Mouse (Mus musculus): ENCODE measurements around the gene Ankrd66.
A peak's percentile ranks its signal among the peaks of the same experiment; 100 is the strongest.

Gene Ankrd66

DNA sequence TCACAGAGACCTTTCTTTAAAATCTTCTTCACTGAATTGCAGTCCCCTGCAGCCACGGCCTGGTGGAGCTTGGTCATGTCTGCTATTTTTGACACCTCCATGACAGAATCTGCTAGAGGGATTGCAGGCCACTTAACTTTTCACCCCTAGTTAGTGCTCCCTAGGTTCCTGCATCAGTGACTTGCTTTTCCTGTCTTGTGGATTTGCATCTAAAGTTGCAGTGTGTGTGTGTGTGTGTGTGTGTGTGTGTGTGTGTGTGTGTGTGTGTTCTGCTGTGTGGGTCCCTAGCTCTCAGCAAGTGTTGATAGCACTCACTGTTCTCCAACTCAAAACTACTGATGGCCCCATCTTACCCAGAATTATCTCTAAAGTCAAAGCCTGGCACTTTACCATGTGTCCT, at the start of gene Ankrd66:
Ankrd66 (minus strand) TSS at position 101 of the 400 bp plus-strand sequence.
- no peak for DNase-seq (ENCODE audit: extremely low spot score, low spot score)

DNA sequence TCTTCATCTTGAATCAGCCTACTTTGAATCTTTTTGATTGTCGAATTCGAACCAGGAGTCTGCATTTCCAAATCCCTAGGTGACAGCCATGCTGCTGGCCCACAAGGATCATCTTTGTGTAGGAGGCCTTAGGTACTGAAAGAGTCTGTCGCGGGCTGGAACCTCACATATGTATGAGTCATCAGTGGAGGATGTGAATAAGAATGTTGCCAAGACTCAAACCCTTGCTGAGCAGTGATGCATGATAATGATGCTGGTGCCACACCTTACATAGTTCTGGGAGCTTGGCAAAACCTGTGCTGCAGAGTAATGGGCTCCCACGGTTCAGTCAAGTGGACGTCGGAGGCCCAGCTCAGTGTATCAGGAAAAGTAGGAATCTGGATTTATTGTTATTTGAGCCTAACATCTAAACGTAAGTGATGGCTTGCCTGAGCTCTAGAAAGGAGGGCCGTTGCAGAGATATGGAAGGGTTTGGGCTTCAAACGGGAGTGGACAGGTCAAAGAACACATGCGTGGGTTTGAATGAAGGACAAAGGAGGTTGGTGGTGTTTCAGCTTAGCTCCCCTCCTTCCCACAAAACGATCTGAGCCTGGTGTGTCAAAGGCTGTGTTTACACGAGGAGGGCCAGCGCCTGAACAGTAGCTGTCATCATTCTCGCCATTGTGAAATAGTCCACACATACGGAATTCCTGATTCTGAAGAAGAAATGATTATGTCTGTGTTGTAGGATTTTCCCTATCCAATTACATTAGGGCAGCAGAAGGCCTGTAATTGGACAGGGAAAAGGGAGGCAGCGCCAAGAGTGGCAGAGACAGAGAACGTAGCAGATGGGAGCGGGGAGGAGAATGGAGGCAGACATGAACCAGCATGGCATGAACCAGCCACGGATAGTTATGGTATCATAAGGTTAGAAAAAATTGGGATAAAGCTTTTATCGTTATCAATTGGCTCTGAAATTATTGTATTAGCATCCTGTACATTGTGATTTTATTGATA, 49.2 kb upstream of the Ankrd66 start:
- DNase-seq (ENCODE audit: extremely low spot score, low spot score), result no peak

DNA sequence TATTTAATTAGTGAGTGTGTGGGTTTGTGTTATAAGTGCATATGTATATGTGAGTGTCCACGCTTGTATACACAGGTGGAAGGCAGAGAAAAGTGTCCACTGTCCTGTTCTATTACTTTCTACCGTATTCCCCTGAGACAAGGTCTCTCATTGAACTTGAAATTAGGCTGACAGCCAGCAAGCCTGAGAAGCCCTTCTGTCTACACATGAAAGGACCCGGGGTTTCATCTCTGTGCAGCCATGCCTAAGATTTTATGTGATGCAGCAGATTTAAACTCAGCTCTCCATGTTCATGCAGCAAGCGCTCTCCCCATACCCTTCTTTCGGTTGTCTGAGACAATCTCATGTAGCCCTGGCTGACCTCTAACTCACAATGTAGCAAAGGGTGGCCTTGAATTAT, 47.1 kb upstream of the Ankrd66 start:
- no peak for DNase-seq (ENCODE audit: extremely low spot score, low spot score)

DNA sequence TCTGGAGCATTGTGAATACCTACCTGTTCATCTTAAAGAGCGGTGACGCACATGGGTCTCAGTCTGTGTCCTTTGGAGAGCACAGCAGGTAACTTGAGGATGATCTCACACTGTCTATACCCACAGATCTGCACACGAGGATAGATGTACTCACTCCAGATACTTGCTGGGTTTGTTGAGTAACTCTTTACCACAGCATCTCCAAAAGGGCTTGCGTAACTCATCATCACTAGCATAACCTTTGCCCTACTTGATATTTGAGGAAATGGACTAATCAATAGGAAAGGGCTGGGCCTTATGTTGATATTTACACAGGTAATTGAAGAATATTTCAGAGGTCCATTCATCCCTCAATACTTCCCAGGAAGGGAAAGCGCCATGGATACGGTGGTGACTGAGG, 46.3 kb upstream of the Ankrd66 start:
- no peak for DNase-seq (ENCODE audit: extremely low spot score, low spot score)

DNA sequence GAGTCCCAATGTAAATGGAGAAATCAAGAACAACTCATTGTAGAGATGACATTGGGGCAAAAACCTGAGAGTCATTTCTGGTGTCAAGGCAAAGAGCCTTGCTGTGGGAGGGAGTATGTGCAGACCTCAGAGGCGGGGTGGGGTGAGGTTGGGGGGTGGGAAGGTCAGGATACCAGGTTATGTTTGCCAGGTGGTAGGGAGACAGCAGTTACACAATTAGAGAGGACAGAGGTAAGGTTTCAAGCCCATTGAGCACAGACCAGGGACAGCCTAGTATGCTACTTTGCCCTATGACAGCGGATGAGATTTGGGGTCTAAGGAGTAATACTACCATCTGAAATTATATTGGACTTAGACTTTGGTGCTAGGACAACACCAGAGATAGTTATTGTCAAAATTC, 43.8 kb upstream of the Ankrd66 start:
- DNase-seq (ENCODE audit: extremely low spot score, low spot score), result no peak

DNA sequence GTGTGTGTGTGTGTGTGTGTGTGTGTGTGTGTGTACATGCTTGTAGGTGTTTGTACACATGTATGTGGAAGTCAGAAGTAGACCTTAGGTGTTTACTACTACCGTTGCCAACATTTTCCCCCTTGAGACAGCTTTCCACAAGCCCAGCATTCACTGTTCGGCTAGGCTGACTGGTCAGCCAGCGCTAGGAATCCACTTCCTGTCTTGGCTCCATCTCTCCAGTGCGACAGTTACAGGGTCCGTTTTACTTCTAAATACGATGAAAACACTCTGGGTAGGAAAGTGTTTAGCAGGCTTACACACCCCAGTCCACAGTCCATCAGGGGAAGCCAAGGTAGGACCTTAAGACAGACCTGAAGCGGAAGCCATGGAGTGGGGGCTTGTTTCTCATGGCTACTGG, 41.3 kb upstream of the Ankrd66 start:
- DNase-seq (ENCODE audit: extremely low spot score, low spot score), result no peak

DNA sequence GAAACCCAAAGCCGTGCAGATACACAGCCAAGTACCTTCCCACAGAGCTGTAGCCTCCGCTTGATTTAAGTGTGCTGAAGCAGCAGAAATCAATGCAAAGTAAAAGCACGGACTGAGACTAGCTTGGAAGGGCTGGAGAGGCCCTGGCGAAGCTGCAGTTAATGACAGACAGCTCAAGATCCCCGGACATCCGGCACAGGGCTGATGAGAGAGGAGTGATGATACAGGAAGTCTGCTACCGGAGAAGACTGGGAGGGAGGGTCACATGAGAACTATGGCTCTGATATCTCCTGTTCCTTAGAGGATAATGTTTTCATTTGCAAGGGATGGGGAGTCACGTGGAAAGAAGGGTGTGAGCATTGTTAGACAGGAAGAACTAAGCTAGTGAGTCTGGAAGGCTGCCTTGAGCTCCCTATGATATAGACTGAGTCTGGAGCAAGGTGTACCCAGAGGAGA, 37.6 kb upstream of the Ankrd66 start:
- DNase-seq (ENCODE audit: extremely low spot score, low spot score), result peak; percentile 36

DNA sequence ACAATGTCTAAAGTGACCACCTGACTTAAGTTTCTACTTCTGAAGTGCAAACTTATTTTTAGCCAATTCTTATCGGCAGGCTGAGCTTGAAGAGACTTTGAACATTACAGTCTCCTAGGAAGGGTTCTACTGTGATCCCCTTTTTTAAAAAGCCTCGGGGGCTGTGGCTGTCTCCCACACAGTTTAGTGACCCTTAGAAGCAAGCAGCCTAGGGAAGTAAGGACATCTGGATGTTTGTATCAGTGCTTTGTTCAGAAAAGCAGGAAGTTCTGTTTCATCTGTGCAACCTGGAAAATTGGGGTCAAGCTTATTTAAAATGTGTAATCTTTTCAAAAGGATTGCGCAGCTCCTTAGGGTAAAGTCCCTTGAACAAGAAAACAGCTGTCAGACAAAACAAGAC, 37.0 kb upstream of the Ankrd66 start:
- no peak for DNase-seq (ENCODE audit: extremely low spot score, low spot score)

DNA sequence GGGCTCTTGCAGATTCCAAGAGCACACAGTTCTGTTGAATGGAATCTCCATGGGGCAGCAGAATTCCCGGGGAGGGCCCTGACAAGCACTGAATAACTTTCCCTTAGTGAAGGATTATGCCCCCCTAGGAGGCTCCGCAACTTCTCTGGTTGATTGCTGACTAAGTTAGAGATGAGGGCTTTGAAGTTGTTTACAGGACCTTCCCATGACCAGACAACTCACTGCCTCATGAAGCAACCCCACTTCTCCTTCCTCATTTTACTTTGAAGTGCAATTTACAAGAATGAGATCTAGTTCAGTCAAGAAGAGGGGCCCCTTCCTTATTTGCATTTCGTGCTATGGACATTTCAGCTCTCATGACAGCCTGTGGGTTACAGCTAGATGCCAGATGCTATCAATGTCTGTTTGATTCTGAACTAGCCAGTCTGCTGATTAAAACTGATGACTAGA, 30.2 kb upstream of the Ankrd66 start:
- no peak for DNase-seq (ENCODE audit: extremely low spot score, low spot score)

DNA sequence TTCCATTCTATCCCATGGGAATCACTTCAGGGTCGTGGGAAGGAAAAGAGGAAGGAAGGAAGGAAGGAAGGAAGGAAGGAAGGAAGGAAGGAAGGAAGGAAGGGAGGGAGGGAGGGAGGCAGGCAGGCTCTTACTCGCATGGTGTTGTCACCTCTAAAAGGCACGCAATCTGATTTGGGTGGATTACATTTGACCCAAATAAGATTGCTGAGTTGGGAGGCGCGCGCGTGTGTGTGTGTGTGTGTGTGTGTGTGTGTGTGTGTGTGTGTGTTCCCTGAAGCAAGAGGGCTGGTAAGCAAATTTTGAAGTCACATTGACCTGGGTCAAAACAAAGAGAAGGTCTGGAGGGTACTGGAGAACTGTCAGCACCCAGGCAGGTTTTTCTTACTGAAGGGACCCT, 25.8 kb upstream of the Ankrd66 start:
- DNase-seq (ENCODE audit: extremely low spot score, low spot score), result no peak

DNA sequence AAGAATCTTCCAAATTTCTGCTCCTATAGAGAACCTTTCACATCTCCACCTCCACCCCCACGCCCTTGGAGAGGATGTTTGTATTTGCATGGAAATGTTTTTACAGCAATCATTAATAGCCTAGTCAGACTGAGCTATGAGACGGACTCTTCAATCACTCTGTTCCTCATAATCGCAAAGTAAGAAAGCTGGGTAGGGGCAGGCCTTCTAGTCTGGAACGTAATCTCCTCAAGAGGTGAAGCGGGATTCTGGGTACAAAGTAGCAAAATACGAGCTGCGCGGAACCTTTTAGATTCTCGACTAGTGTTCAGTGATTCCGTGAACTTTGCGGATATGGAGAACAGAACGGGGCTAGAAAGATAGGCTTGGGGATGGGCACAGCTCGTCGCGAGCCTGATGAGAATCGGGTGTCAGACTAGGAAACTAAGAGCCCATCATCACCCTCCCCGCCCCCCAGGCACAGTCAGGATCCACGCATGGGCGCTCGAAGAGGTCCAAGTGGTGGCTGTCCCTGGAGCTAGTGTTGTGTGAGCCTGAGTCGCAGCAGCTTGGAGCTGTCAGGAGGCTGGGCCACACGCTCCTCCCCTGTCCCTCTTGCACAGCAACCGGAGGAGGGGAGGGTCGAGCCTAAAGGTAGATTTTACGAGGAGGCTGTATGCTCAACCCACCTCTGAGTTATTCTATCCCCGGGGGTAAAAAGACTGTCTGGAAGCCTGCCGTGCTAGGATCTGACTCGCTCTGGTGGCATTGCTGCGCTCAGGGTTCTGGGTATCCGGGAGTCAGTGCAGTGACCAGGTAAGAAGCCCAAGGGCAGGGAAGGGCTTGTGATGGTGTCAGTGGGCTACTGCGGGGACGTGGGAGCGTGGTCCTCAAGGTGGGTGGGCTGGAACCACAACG, 24.8 kb upstream of the Ankrd66 start, which contains the start of gene Pla2g7:
Pla2g7 (plus strand) TSS at position 107 of the 897 bp plus-strand sequence.
- DNase-seq (ENCODE audit: extremely low spot score, low spot score), result peak; percentile 63

DNA sequence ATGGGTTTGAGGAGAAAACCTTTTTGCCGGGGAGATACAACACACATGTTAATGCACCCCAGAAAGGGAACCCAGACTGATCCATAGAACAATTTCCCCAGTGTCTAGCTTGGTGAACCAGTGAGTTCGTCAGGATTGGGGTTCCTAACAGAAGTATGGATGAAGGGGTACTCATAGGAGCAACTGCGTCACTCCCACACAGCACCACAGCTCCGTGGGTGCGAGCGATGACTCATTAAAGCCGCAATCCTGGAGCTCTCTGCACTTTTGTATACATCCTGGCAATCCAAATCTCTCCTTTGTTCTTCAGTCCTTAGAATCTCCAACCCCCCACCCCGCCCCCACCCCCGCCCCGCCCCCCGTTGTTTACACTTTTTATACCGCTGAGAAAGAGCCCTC, 24.2 kb upstream of the Ankrd66 start:
- no peak for DNase-seq (ENCODE audit: extremely low spot score, low spot score)

DNA sequence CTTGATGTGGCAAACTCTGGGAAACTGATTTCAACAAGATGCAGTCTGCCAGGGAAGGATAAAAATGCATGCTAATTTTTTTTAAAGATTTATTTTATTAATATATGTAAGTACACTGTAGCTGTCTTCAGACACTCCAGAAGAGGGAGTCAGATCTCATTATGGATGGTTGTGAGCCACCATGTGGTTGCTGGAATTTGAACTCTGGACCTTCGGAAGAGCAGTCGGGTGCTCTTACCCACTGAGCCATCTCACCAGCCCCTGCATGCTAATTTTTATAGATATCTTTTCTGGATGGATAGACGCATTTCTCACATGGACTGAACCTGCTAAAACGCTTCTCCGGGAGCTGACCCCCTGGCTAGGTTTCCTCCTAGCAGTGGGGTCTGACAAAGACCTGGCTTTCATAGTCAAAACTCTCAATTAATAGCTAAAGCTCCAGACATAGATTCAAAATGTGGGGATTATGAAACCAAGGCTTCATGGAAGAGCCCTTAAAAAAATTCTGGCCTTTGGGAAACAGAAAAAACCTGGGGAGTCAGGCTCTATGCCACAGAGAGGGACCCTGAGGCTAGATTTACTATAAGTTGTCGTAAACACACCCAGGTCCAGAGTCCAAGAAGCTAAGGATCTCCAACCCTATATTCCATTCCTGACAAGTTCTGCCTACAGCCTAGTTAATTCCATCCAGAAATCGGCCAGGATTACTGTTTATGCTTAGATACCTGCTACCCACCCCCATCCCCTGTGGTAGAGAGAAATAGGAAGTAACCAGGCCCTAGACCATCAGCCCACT, 20.0 kb upstream of the Ankrd66 start:
- DNase-seq (ENCODE audit: extremely low spot score, low spot score), result no peak

DNA sequence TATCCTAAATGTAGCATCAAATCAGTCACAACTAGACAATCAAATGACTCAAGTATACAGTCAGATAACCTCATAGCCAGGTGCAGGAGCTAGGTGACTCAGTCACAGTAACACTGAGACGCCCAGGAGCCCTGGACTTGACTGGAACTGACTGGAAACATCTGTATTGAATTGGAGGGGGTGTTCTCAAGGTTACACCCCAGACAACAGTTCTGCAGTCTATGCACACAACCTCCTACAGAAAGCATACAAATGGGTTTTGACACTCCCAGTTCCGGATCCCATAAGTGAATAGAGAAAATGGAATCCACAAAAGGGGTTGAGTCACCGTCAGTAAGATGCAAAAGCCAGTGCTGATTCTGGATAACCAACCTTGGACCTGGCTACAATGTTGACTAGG, 15.2 kb upstream of the Ankrd66 start:
- no peak for DNase-seq (ENCODE audit: extremely low spot score, low spot score)

DNA sequence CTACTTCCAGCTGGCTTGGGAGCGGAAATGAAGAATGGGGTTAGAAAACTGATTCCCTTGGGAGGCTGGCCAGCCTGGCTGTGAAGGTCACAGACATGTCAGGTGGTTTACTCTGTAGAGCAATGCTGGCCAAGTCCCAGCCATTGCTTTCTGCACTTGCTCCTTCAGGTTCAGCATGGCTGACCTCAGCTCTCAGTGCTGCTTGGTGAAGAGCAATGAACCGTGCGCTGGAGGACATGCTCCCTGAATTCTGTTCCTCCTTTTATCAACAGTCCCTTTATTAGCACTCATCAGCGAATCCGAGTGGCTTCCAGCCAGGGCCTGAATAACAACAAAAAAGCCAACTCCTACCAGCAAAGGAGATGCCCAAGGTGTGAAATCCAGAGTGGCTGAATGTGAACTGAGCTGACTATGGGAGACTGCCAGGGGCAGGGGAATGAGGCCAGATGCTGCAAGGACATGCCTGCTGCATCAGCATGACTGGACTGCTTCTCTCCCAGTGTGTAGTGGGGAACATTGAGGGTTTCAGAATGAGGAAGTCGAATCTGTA, 14.2 kb upstream of the Ankrd66 start:
- DNase-seq (ENCODE audit: extremely low spot score, low spot score), result no peak

DNA sequence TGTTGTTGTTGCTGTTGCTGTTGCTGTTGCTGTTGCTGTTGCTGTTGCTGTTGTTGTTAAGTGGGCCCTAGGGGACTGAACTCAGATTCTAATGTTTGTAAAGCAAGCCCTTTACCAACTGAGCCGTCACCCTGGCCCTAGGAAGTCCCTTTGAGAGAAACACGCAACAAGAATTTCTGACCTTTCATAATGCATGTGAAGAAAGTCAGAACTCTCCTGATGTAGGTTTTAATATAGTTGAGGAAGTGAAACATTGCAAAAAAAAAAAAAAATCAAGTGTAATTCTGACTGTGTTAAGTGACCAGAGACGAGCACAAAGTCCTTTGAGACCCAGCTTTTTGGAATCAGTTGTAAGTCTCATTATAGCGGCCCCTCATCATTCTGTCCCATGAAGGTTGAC, 13.7 kb upstream of the Ankrd66 start:
- DNase-seq (ENCODE audit: extremely low spot score, low spot score), result no peak

DNA sequence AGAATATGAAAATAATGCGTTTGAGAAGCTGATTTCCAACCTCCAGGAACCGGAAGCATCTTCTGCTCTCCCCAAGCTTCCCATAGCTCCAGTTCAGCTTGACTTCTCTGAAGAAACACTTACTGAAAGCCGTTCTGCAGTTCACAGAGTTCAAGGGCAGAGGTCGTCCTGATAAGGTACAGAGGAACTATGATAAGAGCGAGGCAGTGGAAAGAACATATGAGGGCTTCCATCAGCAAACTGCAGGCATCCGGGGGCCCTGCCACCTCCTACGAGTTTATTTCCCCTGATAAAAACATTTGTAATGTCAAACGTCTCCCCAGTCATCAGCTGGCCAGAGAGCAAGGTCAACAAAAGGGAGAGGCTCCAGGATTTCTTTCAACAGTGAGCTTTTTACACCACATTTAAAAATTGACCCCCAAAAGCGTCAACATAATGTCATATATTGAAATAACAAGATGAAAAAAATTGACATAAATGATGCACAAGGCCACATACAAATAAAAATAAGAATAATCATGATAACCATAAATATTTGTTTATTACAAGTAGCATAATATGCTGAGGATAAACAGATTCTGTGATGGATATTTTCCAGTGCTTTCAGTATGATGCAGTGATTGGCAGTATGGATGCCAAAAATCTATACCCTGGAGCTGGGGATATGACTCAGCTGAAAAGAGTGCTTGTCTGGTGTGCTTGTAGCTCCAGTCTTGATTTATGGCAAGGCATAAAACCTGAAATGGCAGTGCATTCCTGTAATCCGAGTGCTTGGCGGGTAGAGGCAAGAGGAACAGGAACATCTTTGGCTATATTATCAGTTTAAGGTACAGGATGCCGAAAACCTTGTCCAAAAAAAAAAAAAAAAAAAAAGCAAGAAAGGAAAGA, 11.3 kb upstream of the Ankrd66 start:
- no peak for DNase-seq (ENCODE audit: extremely low spot score, low spot score)

DNA sequence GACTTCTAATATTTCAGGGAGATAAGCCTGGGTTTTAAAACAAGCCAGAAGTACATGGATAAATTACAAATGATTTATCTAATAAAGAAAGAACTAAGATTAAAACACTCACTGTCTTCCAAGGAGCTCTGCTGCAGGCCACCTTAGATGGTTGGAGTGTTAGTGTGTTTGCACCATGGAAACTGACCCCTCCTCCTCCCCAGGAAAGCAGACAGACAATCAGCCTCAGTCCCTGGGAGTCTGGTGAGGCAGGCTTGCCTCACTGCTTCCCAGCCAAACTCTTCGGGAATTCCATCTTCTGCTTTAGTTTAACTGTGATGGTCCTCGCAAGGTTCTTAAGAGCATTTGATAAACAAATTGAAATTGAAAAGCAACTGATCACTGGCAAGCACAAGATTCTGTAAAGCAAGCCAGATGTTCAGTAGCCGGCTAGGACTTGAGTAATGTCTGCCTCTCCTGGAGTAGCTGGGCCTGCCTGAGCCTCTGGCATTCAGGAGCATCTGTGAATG, 7.7 kb upstream of the Ankrd66 start:
- peak; percentile 27 for DNase-seq (ENCODE audit: extremely low spot score, low spot score)

DNA sequence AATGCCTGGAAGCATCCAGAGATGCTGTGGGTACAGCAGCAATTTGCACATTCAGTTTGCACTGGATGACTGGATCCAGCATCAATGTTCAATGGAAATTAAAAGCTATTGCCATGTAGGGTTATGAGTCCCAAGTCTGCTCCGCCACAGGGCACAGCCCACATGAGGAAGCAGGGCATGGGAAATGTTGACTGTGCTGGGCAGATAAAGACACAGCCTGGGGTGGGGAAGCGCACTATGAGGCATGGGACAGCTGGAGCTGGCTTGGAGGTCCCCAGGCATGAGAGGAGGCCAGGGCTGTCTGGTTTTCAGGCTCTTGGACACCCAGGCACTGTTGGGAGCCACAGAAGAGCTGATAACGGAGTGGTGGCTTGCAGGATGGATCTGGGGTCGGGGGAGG, 601 bp upstream of the Ankrd66 start:
- DNase-seq (ENCODE audit: extremely low spot score, low spot score), result no peak

DNA sequence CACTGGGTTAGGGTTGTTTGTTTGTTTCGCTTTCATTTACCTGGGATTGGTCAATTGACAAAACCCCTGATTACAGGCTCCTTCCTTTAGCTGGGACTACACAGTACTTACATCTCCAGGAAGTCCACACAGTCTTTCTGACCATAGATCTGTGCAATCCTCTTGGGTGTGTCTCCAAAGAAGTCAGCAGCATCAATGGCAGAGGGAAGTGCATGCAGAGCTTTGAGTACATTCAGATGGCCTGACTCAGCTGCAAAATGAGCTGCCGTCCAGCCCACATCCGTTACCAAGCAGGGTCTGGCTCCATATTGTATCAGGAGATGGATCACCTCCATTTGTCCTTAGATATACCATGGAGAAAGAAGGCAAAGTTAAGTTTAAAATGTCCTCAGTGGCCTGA, 4.7 kb downstream of the Ankrd66 start:
- no peak for DNase-seq (ENCODE audit: extremely low spot score, low spot score)

Measured in neural tube, embryonic 10.5 days (tissue).